Comparison of ENCODE assay signal across 21 mouse cellular contexts in the genomic region with DNA sequence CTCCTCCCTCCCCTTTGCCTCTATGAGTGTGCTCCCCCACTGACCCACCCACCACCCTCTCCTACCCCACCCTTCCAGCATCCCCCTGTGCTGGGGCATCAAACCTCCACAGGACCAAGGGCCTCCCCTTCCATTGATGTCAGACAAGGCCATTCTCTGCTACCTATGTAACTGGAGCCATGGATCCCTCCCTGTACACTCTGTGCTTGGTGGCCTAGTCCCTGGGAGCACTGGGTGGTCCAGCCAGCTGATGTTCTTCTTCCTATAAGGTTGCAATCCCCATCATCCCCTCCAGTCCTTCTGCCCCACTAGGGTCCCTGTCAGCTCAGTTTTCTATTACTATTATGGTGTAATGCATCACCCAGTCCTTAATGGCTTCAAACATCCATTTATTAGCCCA.
"Had no signal": no experiment of that assay in that cellular context is flagged by ENCODE, and none has a peak within 500 bp of the region (broad histone marks: within the 10 kb centered on the region; RNA-seq: fewer than 3 reads in every experiment).

No protein-coding gene starts in this region.

- H3K9me3 ChIP-seq: intestine, embryonic 15.5 days; limb, embryonic 15.5 days had no signal

- H3K27ac ChIP-seq: intestine, embryonic 15.5 days; kidney, embryonic 15.5 days; limb, embryonic 12.5 days; limb, embryonic 15.5 days; liver, embryonic 14.5 days; macrophage; stomach, postnatal 0 days had no signal

- H3K9ac ChIP-seq: intestine, embryonic 15.5 days; kidney, embryonic 15.5 days; limb, embryonic 12.5 days; limb, embryonic 15.5 days; liver, embryonic 14.5 days; liver, postnatal 0 days; lung, embryonic 14.5 days had no signal

- H3K27me3 ChIP-seq: intestine, embryonic 15.5 days; kidney, embryonic 15.5 days; limb, embryonic 12.5 days; limb, embryonic 15.5 days had no signal

- H3K4me2 ChIP-seq: intestine, embryonic 15.5 days; kidney, embryonic 15.5 days; limb, embryonic 12.5 days; limb, embryonic 15.5 days; liver, embryonic 11.5 days; lung, embryonic 14.5 days had no signal

- H3K36me3 ChIP-seq: intestine, embryonic 15.5 days; kidney, embryonic 15.5 days; limb, embryonic 12.5 days; limb, embryonic 15.5 days had no signal

- DNase-seq: kidney, adult 11 months; kidney, adult 8-10 months; kidney, postnatal 10 days; kidney, postnatal 36 days; liver, postnatal 0 days; lung, embryonic 14.5 days; midbrain, embryonic 14.5 days; right cerebral cortex, adult 18-20 months; right cerebral cortex, postnatal 14 days; right cerebral cortex, postnatal 4 days; thymus, adult 18-20 months; thymus, postnatal 36 days had no signal

- ATAC-seq: intestine, embryonic 15.5 days; liver, postnatal 0 days; lung, postnatal 0 days had no signal

- H3K4me3 ChIP-seq: intestine, embryonic 15.5 days; kidney, embryonic 15.5 days; limb, embryonic 12.5 days; limb, embryonic 15.5 days had no signal

- H3K4me1 ChIP-seq: intestine, embryonic 15.5 days; limb, embryonic 12.5 days; limb, embryonic 15.5 days had no signal
